Mouse (Mus musculus): ENCODE data around the gene Trap1. TPM values are rescaled to one million over a fixed set of nuclear protein-coding genes. Genes with fewer than 3 reads are reported as not detected.
"Not testable (repeated sequence)": the region's sequence is repeated elsewhere in the genome, so short reads cannot be mapped to it uniquely, and the experiment has no call there.

Gene Trap1
- polyA plus RNA-seq, 1 experiment: 103 TPM

- no peak overlapping the region for H3ac ChIP-seq (ENCODE audit: control insufficient read depth, insufficient read length)
- H3K36me3 ChIP-seq (ENCODE audit: control insufficient read depth, insufficient read depth): no peaks in the 10 kb centered on the region
- no peak for TF ChIP-seq E2F4 (IDR thresholded peaks at IDR 0.05; ENCODE audit: insufficient read depth)
- TF ChIP-seq MAX (IDR thresholded peaks at IDR 0.05; ENCODE audit: low read depth): no peak
- TF ChIP-seq REST (IDR thresholded peaks at IDR 0.05; ENCODE audit: insufficient read depth, insufficient read length): no peak
- TF ChIP-seq USF1 (IDR thresholded peaks at IDR 0.05; ENCODE audit: low read depth): no peak
- TF ChIP-seq POLR2AphosphoS2 (IDR thresholded peaks at IDR 0.05; ENCODE audit: insufficient read length, low read depth): no peak
- no peak for TF ChIP-seq MYOD1 (IDR thresholded peaks at IDR 0.05; ENCODE audit: control insufficient read depth in 1 of 3, insufficient read length in 2 of 3, low read depth in 2 of 3)
- TF ChIP-seq MYOG (IDR thresholded peaks at IDR 0.05; ENCODE audit: control insufficient read depth in 1 of 3, insufficient read depth in 1 of 3, insufficient read length in 2 of 3, low read depth in 2 of 3): no peak
- TF ChIP-seq CEBPB (IDR thresholded peaks at IDR 0.05; ENCODE audit: insufficient read depth, poor library complexity, severe bottlenecking): no peak
- TF ChIP-seq TCF12 (IDR thresholded peaks at IDR 0.05; ENCODE audit: insufficient read depth, poor library complexity, severe bottlenecking): no peak
- no peak for TF ChIP-seq POLR2A (IDR thresholded peaks at IDR 0.05; ENCODE audit: insufficient read length, low read depth)
- no peak for TF ChIP-seq TCF3 (IDR thresholded peaks at IDR 0.05; ENCODE audit: insufficient read length, low read depth)
- TF ChIP-seq SRF (IDR thresholded peaks at IDR 0.05; ENCODE audit: control insufficient read depth, insufficient read length, low read depth): no peak
- no peaks in the 10 kb centered on the region for H3K27me3 ChIP-seq (ENCODE audit: control insufficient read depth, insufficient read depth, insufficient read length)
- peaks cover 28% of the 10 kb centered on the region for H3K79me2 ChIP-seq (ENCODE audit: control insufficient read depth, insufficient read depth)
- H3K4me3 ChIP-seq: no peak overlapping the region
- no peak overlapping the region for H3K4me2 ChIP-seq (ENCODE audit: low read depth)
Measured at GRCm38 (mm10) chr16:4079656-4080055, 2.0 kb upstream of the Trap1 start.

GRCm38 (mm10) chr16:4078302-4078701, 675 bp upstream of the Trap1 start:
- H3K27me3 ChIP-seq (ENCODE audit: control insufficient read depth, insufficient read depth, insufficient read length); H3K36me3 ChIP-seq (ENCODE audit: control insufficient read depth, insufficient read depth): not testable (repeated sequence)
- Histone ChIP-seq H3K4me3 (peak overlapping the region; percentile 86), H3K79me2 (ENCODE audit: control insufficient read depth, insufficient read depth) (peaks cover 41% of the 10 kb centered on the region), H3ac (ENCODE audit: control insufficient read depth, insufficient read length) (peak overlapping the region; percentile 98), H3K4me2 (ENCODE audit: low read depth) (peak overlapping the region; percentile 81)

- Histone ChIP-seq H3K4me3 (no peak overlapping the region), H3K4me2 (ENCODE audit: low read depth) (no peak overlapping the region), H3ac (ENCODE audit: control insufficient read depth, insufficient read length) (no peak overlapping the region), H3K27me3 (ENCODE audit: control insufficient read depth, insufficient read depth, insufficient read length) (no peaks in the 10 kb centered on the region), H3K79me2 (ENCODE audit: control insufficient read depth, insufficient read depth) (peaks cover 56% of the 10 kb centered on the region), H3K36me3 (ENCODE audit: control insufficient read depth, insufficient read depth) (no peaks in the 10 kb centered on the region)
- TF ChIP-seq SRF (IDR thresholded peaks at IDR 0.05; ENCODE audit: control insufficient read depth, insufficient read length, low read depth) (no peak), CEBPB (IDR thresholded peaks at IDR 0.05; ENCODE audit: insufficient read depth, poor library complexity, severe bottlenecking) (no peak)
Measured at GRCm38 (mm10) chr16:4074836-4075235, 2.8 kb downstream of the Trap1 start.

- no peaks in the 10 kb centered on the region for H3K36me3 ChIP-seq (ENCODE audit: control insufficient read depth, insufficient read depth)
- no peaks in the 10 kb centered on the region for H3K27me3 ChIP-seq (ENCODE audit: control insufficient read depth, insufficient read depth, insufficient read length)
- H3ac ChIP-seq (ENCODE audit: control insufficient read depth, insufficient read length): no peak overlapping the region
- H3K4me2 ChIP-seq (ENCODE audit: low read depth): no peak overlapping the region
- TF ChIP-seq MAX (IDR thresholded peaks at IDR 0.05; ENCODE audit: low read depth) (no peak), MYOG (IDR thresholded peaks at IDR 0.05; ENCODE audit: control insufficient read depth in 1 of 3, insufficient read depth in 1 of 3, insufficient read length in 2 of 3, low read depth in 2 of 3) (no peak), E2F4 (IDR thresholded peaks at IDR 0.05; ENCODE audit: insufficient read depth) (no peak), TCF3 (IDR thresholded peaks at IDR 0.05; ENCODE audit: insufficient read length, low read depth) (no peak), CEBPB (IDR thresholded peaks at IDR 0.05; ENCODE audit: insufficient read depth, poor library complexity, severe bottlenecking) (no peak), SRF (IDR thresholded peaks at IDR 0.05; ENCODE audit: control insufficient read depth, insufficient read length, low read depth) (no peak), POLR2AphosphoS2 (IDR thresholded peaks at IDR 0.05; ENCODE audit: insufficient read length, low read depth) (no peak), POLR2A (IDR thresholded peaks at IDR 0.05; ENCODE audit: insufficient read length, low read depth) (no peak), TCF12 (IDR thresholded peaks at IDR 0.05; ENCODE audit: insufficient read depth, poor library complexity, severe bottlenecking) (no peak), REST (IDR thresholded peaks at IDR 0.05; ENCODE audit: insufficient read depth, insufficient read length) (no peak)
- H3K4me3 ChIP-seq: no peak overlapping the region
- peaks cover 57% of the 10 kb centered on the region for H3K79me2 ChIP-seq (ENCODE audit: control insufficient read depth, insufficient read depth)
Measured at GRCm38 (mm10) chr16:4074297-4074696, 3.3 kb downstream of the Trap1 start.

GRCm38 (mm10) chr16:4068588-4068987, 9.0 kb downstream of the Trap1 start:
- peaks cover 20% of the 10 kb centered on the region for H3K79me2 ChIP-seq (ENCODE audit: control insufficient read depth, insufficient read depth)
- TF ChIP-seq REST (IDR thresholded peaks at IDR 0.05; ENCODE audit: insufficient read depth, insufficient read length) (no peak), POLR2A (IDR thresholded peaks at IDR 0.05; ENCODE audit: insufficient read length, low read depth) (no peak), MYOD1 (IDR thresholded peaks at IDR 0.05; ENCODE audit: control insufficient read depth in 1 of 3, insufficient read length in 2 of 3, low read depth in 2 of 3) (no peak), TCF3 (IDR thresholded peaks at IDR 0.05; ENCODE audit: insufficient read length, low read depth) (no peak), E2F4 (IDR thresholded peaks at IDR 0.05; ENCODE audit: insufficient read depth) (no peak), MAX (IDR thresholded peaks at IDR 0.05; ENCODE audit: low read depth) (no peak), SRF (IDR thresholded peaks at IDR 0.05; ENCODE audit: control insufficient read depth, insufficient read length, low read depth) (no peak), TCF12 (IDR thresholded peaks at IDR 0.05; ENCODE audit: insufficient read depth, poor library complexity, severe bottlenecking) (no peak), CEBPB (IDR thresholded peaks at IDR 0.05; ENCODE audit: insufficient read depth, poor library complexity, severe bottlenecking) (no peak), MYOG (IDR thresholded peaks at IDR 0.05; ENCODE audit: control insufficient read depth in 1 of 3, insufficient read depth in 1 of 3, insufficient read length in 2 of 3, low read depth in 2 of 3) (no peak), USF1 (IDR thresholded peaks at IDR 0.05; ENCODE audit: low read depth) (no peak), POLR2AphosphoS2 (IDR thresholded peaks at IDR 0.05; ENCODE audit: insufficient read length, low read depth) (no peak)
- H3ac ChIP-seq (ENCODE audit: control insufficient read depth, insufficient read length): no peak overlapping the region
- H3K36me3 ChIP-seq (ENCODE audit: control insufficient read depth, insufficient read depth): peaks cover 23% of the 10 kb centered on the region
- H3K4me3 ChIP-seq: no peak overlapping the region
- no peak overlapping the region for H3K4me2 ChIP-seq (ENCODE audit: low read depth)
- H3K27me3 ChIP-seq (ENCODE audit: control insufficient read depth, insufficient read depth, insufficient read length): no peaks in the 10 kb centered on the region
